Mouse (Mus musculus): ENCODE data around the gene Anapc15. TPM values are rescaled to one million over a fixed set of nuclear protein-coding genes. Genes with fewer than 3 reads are reported as not detected.

The Anapc15 gene
- polyA plus RNA-seq, 1 experiment: 70.7 TPM

- Histone ChIP-seq H3K4me3 (ENCODE audit: low read depth, low read length) (no peak overlapping the region), H3K27ac (ENCODE audit: insufficient read depth, low read length) (peak overlapping the region; percentile 62), H3K27me3 (ENCODE audit: control insufficient read depth, insufficient read depth, low read length, poor library complexity, severe bottlenecking) (no peaks in the 10 kb centered on the region), H3K4me1 (ENCODE audit: control insufficient read depth, insufficient read depth, low read length) (peaks cover 4% of the 10 kb centered on the region), H3K9me3 (replicated peaks; ENCODE audit: control insufficient read depth, insufficient read depth, low read length, poor library complexity, severe bottlenecking) (no peaks in the 10 kb centered on the region), H3K9ac (ENCODE audit: low read depth, poor library complexity, severe bottlenecking) (no peak overlapping the region), H3K36me3 (ENCODE audit: control insufficient read depth, insufficient read depth, low read length, poor library complexity, severe bottlenecking) (peaks cover 29% of the 10 kb centered on the region)
- TF ChIP-seq POLR2A (IDR thresholded peaks at IDR 0.05; ENCODE audit: insufficient read depth, low read length): no peak
Measured at GRCm38 (mm10) chr7:101833916-101834584, 29.5 kb upstream of the Anapc15 start.

GRCm38 (mm10) chr7:101834903-101835302, 28.6 kb upstream of the Anapc15 start:
- Histone ChIP-seq H3K9me3 (replicated peaks; ENCODE audit: control insufficient read depth, insufficient read depth, low read length, poor library complexity, severe bottlenecking) (no peaks in the 10 kb centered on the region), H3K4me3 (ENCODE audit: low read depth, low read length) (no peak overlapping the region), H3K27me3 (ENCODE audit: control insufficient read depth, insufficient read depth, low read length, poor library complexity, severe bottlenecking) (no peaks in the 10 kb centered on the region), H3K4me1 (ENCODE audit: control insufficient read depth, insufficient read depth, low read length) (peaks cover 4% of the 10 kb centered on the region), H3K27ac (ENCODE audit: insufficient read depth, low read length) (no peak overlapping the region), H3K36me3 (ENCODE audit: control insufficient read depth, insufficient read depth, low read length, poor library complexity, severe bottlenecking) (peaks cover 22% of the 10 kb centered on the region), H3K9ac (ENCODE audit: low read depth, poor library complexity, severe bottlenecking) (no peak overlapping the region)
- TF ChIP-seq POLR2A (IDR thresholded peaks at IDR 0.05; ENCODE audit: insufficient read depth, low read length): no peak
- TF ChIP-seq EP300 (IDR thresholded peaks at IDR 0.05; ENCODE audit: insufficient read depth, low read depth, low read length): no peak
- TF ChIP-seq CTCF (IDR thresholded peaks at IDR 0.05; ENCODE audit: low read depth, low read length): no peak

- H3K27me3 ChIP-seq (ENCODE audit: control insufficient read depth, insufficient read depth, low read length, poor library complexity, severe bottlenecking): no peaks in the 10 kb centered on the region
- no peak overlapping the region for H3K27ac ChIP-seq (ENCODE audit: insufficient read depth, low read length)
- H3K4me1 ChIP-seq (ENCODE audit: control insufficient read depth, insufficient read depth, low read length): peaks cover 6% of the 10 kb centered on the region
- H3K9me3 ChIP-seq (replicated peaks; ENCODE audit: control insufficient read depth, insufficient read depth, low read length, poor library complexity, severe bottlenecking): no peaks in the 10 kb centered on the region
- H3K4me3 ChIP-seq (ENCODE audit: low read depth, low read length): peak overlapping the region; percentile 85
- no peak for TF ChIP-seq CTCF (IDR thresholded peaks at IDR 0.05; ENCODE audit: low read depth, low read length)
- TF ChIP-seq EP300 (IDR thresholded peaks at IDR 0.05; ENCODE audit: insufficient read depth, low read depth, low read length): no peak
- TF ChIP-seq POLR2A (IDR thresholded peaks at IDR 0.05; ENCODE audit: insufficient read depth, low read length): no peak
- H3K36me3 ChIP-seq (ENCODE audit: control insufficient read depth, insufficient read depth, low read length, poor library complexity, severe bottlenecking): peaks cover 16% of the 10 kb centered on the region; the same call in 1 of the 2 replicates
- peak overlapping the region; percentile 82 for H3K9ac ChIP-seq (ENCODE audit: low read depth, poor library complexity, severe bottlenecking)
Measured at GRCm38 (mm10) chr7:101835457-101836109, 27.9 kb upstream of the Anapc15 start.

GRCm38 (mm10) chr7:101836271-101837153, 27.0 kb upstream of the Anapc15 start:
- H3K27me3 ChIP-seq (ENCODE audit: control insufficient read depth, insufficient read depth, low read length, poor library complexity, severe bottlenecking): no peaks in the 10 kb centered on the region
- H3K27ac ChIP-seq (ENCODE audit: insufficient read depth, low read length): peak overlapping the region; percentile 93
- peak overlapping the region; percentile 82 for H3K9ac ChIP-seq (ENCODE audit: low read depth, poor library complexity, severe bottlenecking)
- peaks cover 6% of the 10 kb centered on the region for H3K4me1 ChIP-seq (ENCODE audit: control insufficient read depth, insufficient read depth, low read length)
- H3K9me3 ChIP-seq (replicated peaks; ENCODE audit: control insufficient read depth, insufficient read depth, low read length, poor library complexity, severe bottlenecking): no peaks in the 10 kb centered on the region
- TF ChIP-seq EP300 (IDR thresholded peaks at IDR 0.05; ENCODE audit: insufficient read depth, low read depth, low read length) (no peak), POLR2A (IDR thresholded peaks at IDR 0.05; ENCODE audit: insufficient read depth, low read length) (no peak), CTCF (IDR thresholded peaks at IDR 0.05; ENCODE audit: low read depth, low read length) (no peak)
- H3K4me3 ChIP-seq (ENCODE audit: low read depth, low read length): peak overlapping the region; percentile 85
- peaks cover 7% of the 10 kb centered on the region; the same call in 1 of the 2 replicates for H3K36me3 ChIP-seq (ENCODE audit: control insufficient read depth, insufficient read depth, low read length, poor library complexity, severe bottlenecking)

- TF ChIP-seq POLR2A (IDR thresholded peaks at IDR 0.05; ENCODE audit: insufficient read depth, low read length): no peak
- no peak for TF ChIP-seq EP300 (IDR thresholded peaks at IDR 0.05; ENCODE audit: insufficient read depth, low read depth, low read length)
- TF ChIP-seq CTCF (IDR thresholded peaks at IDR 0.05; ENCODE audit: low read depth, low read length): no peak
- H3K4me3 ChIP-seq (ENCODE audit: low read depth, low read length): peak overlapping the region; percentile 85
- no peaks in the 10 kb centered on the region for H3K27me3 ChIP-seq (ENCODE audit: control insufficient read depth, insufficient read depth, low read length, poor library complexity, severe bottlenecking)
- peak overlapping the region; percentile 82 for H3K9ac ChIP-seq (ENCODE audit: low read depth, poor library complexity, severe bottlenecking)
- peak overlapping the region; percentile 93 for H3K27ac ChIP-seq (ENCODE audit: insufficient read depth, low read length)
- peaks cover 4% of the 10 kb centered on the region for H3K4me1 ChIP-seq (ENCODE audit: control insufficient read depth, insufficient read depth, low read length)
- H3K36me3 ChIP-seq (ENCODE audit: control insufficient read depth, insufficient read depth, low read length, poor library complexity, severe bottlenecking): peaks cover 6% of the 10 kb centered on the region; the same call in 1 of the 2 replicates
- H3K9me3 ChIP-seq (replicated peaks; ENCODE audit: control insufficient read depth, insufficient read depth, low read length, poor library complexity, severe bottlenecking): no peaks in the 10 kb centered on the region
Measured at GRCm38 (mm10) chr7:101837154-101837605, 26.3 kb upstream of the Anapc15 start.

All from ES-Bruce4 (cell line).